Mouse (Mus musculus): Measurements from ENCODE around the gene Eprs. TPM values are rescaled to one million over a fixed set of nuclear protein-coding genes. Genes with fewer than 3 reads are reported as not detected.

The Eprs gene
- polyA plus RNA-seq, 1 experiment from 2014 or later, result 123 TPM

DNA sequence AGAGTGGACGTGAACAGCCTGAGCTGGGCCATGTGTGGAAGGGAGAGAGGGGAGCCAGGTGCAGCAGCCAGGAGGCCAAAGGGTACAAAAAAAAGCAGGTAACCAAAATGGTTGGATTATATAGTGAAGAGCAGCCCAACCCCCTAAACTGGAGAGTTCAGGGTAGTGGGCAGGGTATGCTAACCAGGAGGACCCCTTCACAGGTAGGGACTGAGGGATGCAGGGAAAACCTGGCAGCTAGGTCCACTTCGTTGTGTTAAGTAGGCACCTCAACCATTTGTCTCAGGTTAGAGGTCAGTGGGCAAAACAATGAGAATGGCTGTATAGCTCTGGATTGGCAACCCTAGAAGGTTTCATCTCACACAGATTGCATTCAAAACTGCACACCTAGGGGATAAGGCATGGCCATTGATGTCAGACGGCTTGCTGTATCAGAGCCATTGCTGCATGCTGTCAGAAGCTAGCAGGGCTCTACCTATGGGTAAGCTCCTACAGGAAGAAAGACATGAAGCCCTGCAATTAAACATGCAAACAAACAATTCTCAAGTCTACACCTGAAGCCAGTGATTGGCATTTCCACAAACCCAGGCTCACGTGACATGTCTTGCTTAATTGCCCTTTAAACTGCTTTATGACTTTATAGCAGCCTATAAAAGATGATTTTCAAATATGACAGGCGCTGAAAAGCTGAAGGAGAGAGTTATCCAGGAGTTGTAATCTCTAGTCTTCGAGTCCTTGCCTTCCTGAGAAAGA is 68.6 kb downstream of the Eprs start:
- Histone ChIP-seq H3K36me3 (ENCODE audit: control insufficient read depth, insufficient read depth, low read length) (peaks cover 19% of the 10 kb centered on the region), H3K4me1 (replicated peaks; ENCODE audit: control insufficient read depth, insufficient read depth, low read length) (no peaks in the 10 kb centered on the region), H3K4me2 (ENCODE audit: low read depth, low read length) (no peak overlapping the region), H3K27ac (ENCODE audit: low read length) (no peak overlapping the region), H3K9me3 (ENCODE audit: control insufficient read depth, low read length) (no peaks in the 10 kb centered on the region), H3K27me3 (ENCODE audit: control insufficient read depth, insufficient read depth, low read depth, low read length) (no peaks in the 10 kb centered on the region), H3K9ac (ENCODE audit: low read length) (no peak overlapping the region), H3K4me3 (ENCODE audit: low read length) (no peak overlapping the region)
- WGBS, result 73% methylated on average over 6 of the region's 6 CpGs
- ATAC-seq (ENCODE audit: low read depth), result no peak

DNA sequence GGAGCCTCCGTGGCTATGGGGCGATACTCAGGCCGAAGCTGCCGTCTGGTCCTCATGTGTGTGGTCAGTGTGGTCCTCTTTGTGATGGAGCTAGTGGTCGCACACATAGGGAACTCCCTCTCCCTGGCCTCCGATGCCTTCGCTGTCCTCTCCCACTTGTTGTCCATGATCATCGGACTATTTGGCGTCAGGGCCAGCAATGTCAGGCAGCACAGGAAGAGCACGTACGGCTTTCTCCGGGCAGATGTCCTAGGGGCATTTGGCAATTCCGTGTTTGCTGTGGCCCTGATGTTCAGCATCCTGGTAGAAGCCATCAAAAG is 69.1 kb downstream of the Eprs start:
- 80% methylated on average over 13 of the region's 13 CpGs for WGBS
- no peak overlapping the region for H3K27ac ChIP-seq (ENCODE audit: low read length)
- no peak overlapping the region for H3K4me3 ChIP-seq (ENCODE audit: low read length)
- H3K9ac ChIP-seq (ENCODE audit: low read length), result no peak overlapping the region
- no peaks in the 10 kb centered on the region for H3K27me3 ChIP-seq (ENCODE audit: control insufficient read depth, insufficient read depth, low read depth, low read length)
- H3K4me2 ChIP-seq (ENCODE audit: low read depth, low read length), result no peak overlapping the region
- peaks cover 19% of the 10 kb centered on the region for H3K36me3 ChIP-seq (ENCODE audit: control insufficient read depth, insufficient read depth, low read length)
- no peak for ATAC-seq (ENCODE audit: low read depth)
- H3K9me3 ChIP-seq (ENCODE audit: control insufficient read depth, low read length), result no peaks in the 10 kb centered on the region
- no peaks in the 10 kb centered on the region for H3K4me1 ChIP-seq (replicated peaks; ENCODE audit: control insufficient read depth, insufficient read depth, low read length)

DNA sequence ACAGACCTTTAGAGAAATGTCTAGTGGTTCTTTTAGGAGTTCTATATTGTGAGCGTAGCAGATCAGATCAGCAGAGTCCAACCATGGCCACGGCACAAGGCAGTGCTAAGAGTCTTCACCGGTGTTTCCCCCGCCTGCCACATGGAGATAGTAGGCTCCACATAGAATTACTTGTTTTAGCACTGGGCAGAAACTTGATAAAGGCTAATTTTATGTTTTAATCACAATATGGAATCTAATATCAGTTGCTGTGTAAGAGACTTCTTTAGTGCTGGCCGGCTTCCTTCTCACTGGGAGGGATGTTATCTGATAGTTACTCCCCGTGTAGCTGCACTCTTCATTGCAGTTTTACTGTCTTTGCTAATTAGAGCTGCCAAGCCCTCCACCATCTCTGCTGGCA is 70.3 kb downstream of the Eprs start:
- no peak overlapping the region for H3K9ac ChIP-seq (ENCODE audit: low read length)
- ATAC-seq (ENCODE audit: low read depth), result no peak
- H3K9me3 ChIP-seq (ENCODE audit: control insufficient read depth, low read length), result no peaks in the 10 kb centered on the region
- peaks cover 12% of the 10 kb centered on the region for H3K36me3 ChIP-seq (ENCODE audit: control insufficient read depth, insufficient read depth, low read length)
- WGBS, result 80% methylated on average over 6 of the region's 6 CpGs
- no peaks in the 10 kb centered on the region for H3K27me3 ChIP-seq (ENCODE audit: control insufficient read depth, insufficient read depth, low read depth, low read length)
- H3K4me2 ChIP-seq (ENCODE audit: low read depth, low read length), result no peak overlapping the region
- H3K27ac ChIP-seq (ENCODE audit: low read length), result no peak overlapping the region
- no peak overlapping the region for H3K4me3 ChIP-seq (ENCODE audit: low read length)
- no peaks in the 10 kb centered on the region for H3K4me1 ChIP-seq (replicated peaks; ENCODE audit: control insufficient read depth, insufficient read depth, low read length)

DNA sequence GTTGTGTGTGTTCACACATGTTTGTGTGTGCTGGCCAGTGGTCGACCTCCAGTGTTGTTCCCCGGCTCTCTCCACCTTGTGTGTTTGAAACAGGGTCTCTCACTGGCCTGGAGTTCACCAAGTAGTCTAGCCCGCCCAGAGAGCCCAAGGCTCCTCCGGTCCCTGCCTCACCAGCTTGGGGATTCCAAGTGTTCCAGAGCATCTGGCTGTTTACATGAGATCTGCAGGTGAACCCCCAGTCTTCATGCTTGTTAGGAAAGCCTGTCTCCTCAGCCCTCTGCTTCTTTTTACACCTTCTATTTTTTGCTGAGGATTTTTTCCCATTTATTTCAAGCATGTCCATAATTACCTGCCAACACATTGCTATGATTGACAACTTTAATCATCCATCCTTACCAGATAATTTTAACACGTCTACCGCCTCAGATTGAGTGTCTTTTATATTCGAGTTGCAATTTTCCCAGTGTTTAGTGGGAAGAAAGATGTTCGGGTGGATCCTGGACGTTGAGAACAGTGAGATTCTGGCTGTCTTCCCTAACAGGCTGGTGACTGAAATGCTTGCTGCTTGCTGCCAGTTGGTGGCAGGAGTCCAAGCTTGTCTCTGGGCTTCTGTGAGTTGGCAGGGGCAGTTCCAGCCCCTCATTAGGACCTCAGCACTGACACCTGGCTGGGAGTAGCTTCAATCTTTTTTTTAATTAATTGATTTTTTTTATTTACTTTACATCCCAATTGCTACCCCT is 76.2 kb downstream of the Eprs start:
- H3K9ac ChIP-seq (ENCODE audit: low read length), result no peak overlapping the region
- no peaks in the 10 kb centered on the region for H3K9me3 ChIP-seq (ENCODE audit: control insufficient read depth, low read length)
- no peaks in the 10 kb centered on the region for H3K4me1 ChIP-seq (replicated peaks; ENCODE audit: control insufficient read depth, insufficient read depth, low read length)
- H3K27ac ChIP-seq (ENCODE audit: low read length), result no peak overlapping the region
- H3K4me3 ChIP-seq (ENCODE audit: low read length), result no peak overlapping the region
- 55% methylated on average over 9 of the region's 9 CpGs for WGBS
- ATAC-seq (ENCODE audit: low read depth), result no peak
- H3K4me2 ChIP-seq (ENCODE audit: low read depth, low read length), result no peak overlapping the region
- H3K27me3 ChIP-seq (ENCODE audit: control insufficient read depth, insufficient read depth, low read depth, low read length), result no peaks in the 10 kb centered on the region
- no peaks in the 10 kb centered on the region for H3K36me3 ChIP-seq (ENCODE audit: control insufficient read depth, insufficient read depth, low read length)

DNA sequence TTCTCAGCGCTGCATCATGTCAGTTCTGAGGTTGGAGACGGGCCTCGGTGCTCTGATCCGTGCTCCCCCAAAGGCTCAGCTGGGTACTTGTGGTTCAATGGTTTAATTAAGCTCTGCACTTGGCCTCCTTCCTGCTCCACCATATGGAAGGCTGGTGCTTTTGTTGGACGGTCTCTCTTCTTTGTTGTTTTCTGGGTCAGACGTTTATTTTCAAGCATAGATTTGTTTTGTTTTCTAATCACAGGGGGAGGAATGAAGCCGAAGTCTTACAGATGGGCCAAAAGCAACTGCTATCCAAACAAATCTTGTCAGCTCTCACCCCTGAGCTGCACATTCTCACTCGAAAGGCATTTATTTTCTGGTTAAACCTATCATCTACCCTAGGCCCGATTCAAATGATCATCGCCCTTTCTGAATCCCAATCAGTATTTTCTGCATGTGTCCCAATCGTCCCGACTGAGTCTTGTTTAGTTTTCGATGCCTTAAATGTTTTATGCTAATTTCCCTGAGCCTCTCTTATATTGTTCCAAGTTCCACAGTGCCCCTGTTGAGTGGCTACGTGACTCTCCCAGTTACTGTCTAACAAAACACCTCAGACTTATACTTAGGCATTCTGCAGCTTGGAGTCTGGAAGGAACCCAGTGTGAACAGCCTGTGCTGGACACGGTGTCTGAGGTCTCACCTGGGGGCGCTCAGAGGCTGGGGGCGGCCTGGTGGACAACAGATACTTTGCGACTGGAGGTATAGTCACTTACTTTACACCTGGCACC is 79.0 kb downstream of the Eprs start:
- Histone ChIP-seq H3K27ac (ENCODE audit: low read length) (no peak overlapping the region), H3K4me2 (ENCODE audit: low read depth, low read length) (no peak overlapping the region), H3K9ac (ENCODE audit: low read length) (no peak overlapping the region), H3K4me1 (replicated peaks; ENCODE audit: control insufficient read depth, insufficient read depth, low read length) (no peaks in the 10 kb centered on the region), H3K9me3 (ENCODE audit: control insufficient read depth, low read length) (no peaks in the 10 kb centered on the region), H3K36me3 (ENCODE audit: control insufficient read depth, insufficient read depth, low read length) (no peaks in the 10 kb centered on the region), H3K4me3 (ENCODE audit: low read length) (no peak overlapping the region), H3K27me3 (ENCODE audit: control insufficient read depth, insufficient read depth, low read depth, low read length) (no peaks in the 10 kb centered on the region)
- 55% methylated on average over 18 of the region's 18 CpGs for WGBS
- ATAC-seq (ENCODE audit: low read depth), result no peak

DNA sequence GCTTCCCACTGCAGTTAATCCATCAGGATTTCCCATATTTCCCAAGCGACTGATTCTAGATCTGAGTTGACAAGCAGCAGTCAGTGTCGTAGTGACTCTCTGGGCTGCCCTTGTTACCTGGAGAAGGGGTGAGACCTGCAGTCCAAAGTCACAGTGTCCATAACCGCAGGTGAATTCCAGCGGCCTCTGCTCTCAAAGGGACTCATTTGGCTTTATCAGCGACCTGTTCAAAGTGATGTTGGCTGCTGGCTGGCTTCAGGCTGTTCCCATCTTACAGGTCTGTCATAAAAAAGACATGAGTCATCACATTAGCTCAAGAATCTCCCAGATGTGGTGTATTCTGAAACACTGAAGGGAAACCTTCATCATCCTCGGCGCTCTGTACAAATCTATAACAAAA is 86.1 kb downstream of the Eprs start:
- Histone ChIP-seq H3K36me3 (ENCODE audit: control insufficient read depth, insufficient read depth, low read length) (no peaks in the 10 kb centered on the region), H3K27me3 (ENCODE audit: control insufficient read depth, insufficient read depth, low read depth, low read length) (peaks cover 1% of the 10 kb centered on the region; the same call in 1 of the 2 replicates), H3K4me2 (ENCODE audit: low read depth, low read length) (no peak overlapping the region), H3K4me3 (ENCODE audit: low read length) (no peak overlapping the region), H3K9me3 (ENCODE audit: control insufficient read depth, low read length) (no peaks in the 10 kb centered on the region), H3K27ac (ENCODE audit: low read length) (no peak overlapping the region), H3K9ac (ENCODE audit: low read length) (no peak overlapping the region), H3K4me1 (replicated peaks; ENCODE audit: control insufficient read depth, insufficient read depth, low read length) (no peaks in the 10 kb centered on the region)
- no peak for ATAC-seq (ENCODE audit: low read depth)
- whole genome bisulfite sequencing, result 80% methylated on average over 7 of the region's 7 CpGs

DNA sequence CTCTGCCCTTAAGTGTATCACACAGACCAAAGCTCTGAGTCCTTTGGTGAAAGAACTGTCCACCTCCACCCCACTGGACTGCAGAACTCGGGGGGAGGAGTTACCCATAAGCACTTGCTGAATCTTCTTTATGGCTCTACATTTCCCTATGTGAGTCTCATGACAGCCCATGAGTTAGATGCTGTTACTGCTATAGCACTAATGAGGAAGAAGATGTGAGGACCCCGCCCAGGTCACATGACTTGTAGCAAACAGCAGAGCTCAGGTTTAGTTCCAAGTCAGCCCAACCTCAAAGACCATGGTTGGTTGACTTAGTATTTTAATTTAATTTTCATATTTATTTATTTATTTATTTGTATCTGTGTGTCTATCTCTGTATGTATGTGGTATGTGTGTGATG is 86.9 kb downstream of the Eprs start:
- Histone ChIP-seq H3K4me2 (ENCODE audit: low read depth, low read length) (no peak overlapping the region), H3K27ac (ENCODE audit: low read length) (no peak overlapping the region), H3K9ac (ENCODE audit: low read length) (no peak overlapping the region), H3K9me3 (ENCODE audit: control insufficient read depth, low read length) (no peaks in the 10 kb centered on the region), H3K36me3 (ENCODE audit: control insufficient read depth, insufficient read depth, low read length) (no peaks in the 10 kb centered on the region), H3K27me3 (ENCODE audit: control insufficient read depth, insufficient read depth, low read depth, low read length) (peaks cover 9% of the 10 kb centered on the region), H3K4me1 (replicated peaks; ENCODE audit: control insufficient read depth, insufficient read depth, low read length) (peaks cover 4% of the 10 kb centered on the region), H3K4me3 (ENCODE audit: low read length) (no peak overlapping the region)
- 66% methylated on average over 2 of the region's 2 CpGs for WGBS
- ATAC-seq (ENCODE audit: low read depth), result no peak

DNA sequence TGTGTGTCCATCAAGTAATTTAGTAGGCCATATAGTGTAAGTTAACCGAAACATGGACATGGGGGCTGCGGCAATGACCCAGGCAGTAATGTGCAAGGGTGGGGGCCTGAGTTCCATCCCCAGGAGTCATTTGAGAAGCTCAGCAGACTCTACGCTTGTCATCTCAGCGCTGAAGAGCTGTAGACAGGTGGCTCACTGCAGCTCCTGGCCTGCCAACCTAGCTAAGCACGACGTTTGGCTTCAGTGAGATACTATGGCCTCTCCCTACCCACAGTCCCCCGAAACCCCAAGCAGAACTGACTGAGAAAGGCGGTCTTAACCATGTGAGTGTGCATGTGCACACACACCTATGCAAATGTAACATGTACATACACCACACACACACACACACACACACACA is 88.2 kb downstream of the Eprs start:
- H3K9ac ChIP-seq (ENCODE audit: low read length), result no peak overlapping the region
- peaks cover 12% of the 10 kb centered on the region for H3K4me1 ChIP-seq (replicated peaks; ENCODE audit: control insufficient read depth, insufficient read depth, low read length)
- H3K4me3 ChIP-seq (ENCODE audit: low read length), result no peak overlapping the region
- no peaks in the 10 kb centered on the region for H3K36me3 ChIP-seq (ENCODE audit: control insufficient read depth, insufficient read depth, low read length)
- peaks cover 23% of the 10 kb centered on the region for H3K27me3 ChIP-seq (ENCODE audit: control insufficient read depth, insufficient read depth, low read depth, low read length)
- H3K27ac ChIP-seq (ENCODE audit: low read length), result no peak overlapping the region
- no peaks in the 10 kb centered on the region for H3K9me3 ChIP-seq (ENCODE audit: control insufficient read depth, low read length)
- WGBS, result 82% methylated on average over 8 of the region's 8 CpGs
- H3K4me2 ChIP-seq (ENCODE audit: low read depth, low read length), result no peak overlapping the region
- no peak for ATAC-seq (ENCODE audit: low read depth)

DNA sequence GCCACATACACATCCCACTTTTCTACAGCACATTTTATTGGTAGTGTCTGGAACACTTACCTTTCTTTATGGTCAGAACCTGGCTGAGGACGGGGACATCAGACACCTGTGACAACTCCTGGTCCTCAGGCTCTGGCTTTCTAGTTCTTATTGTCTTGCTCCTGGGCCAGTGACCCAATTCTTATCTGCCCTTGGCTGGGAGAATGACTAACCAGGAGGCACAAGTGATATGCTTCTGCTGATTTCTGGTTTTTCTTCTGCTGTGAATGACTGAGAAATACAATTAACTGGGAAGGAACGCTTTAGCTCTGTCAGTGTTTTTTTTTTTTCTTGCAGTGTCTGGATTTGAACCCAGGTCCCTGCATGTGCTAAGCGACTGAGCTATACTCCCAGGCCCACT is 88.7 kb downstream of the Eprs start:
- Histone ChIP-seq H3K4me1 (replicated peaks; ENCODE audit: control insufficient read depth, insufficient read depth, low read length) (peaks cover 12% of the 10 kb centered on the region), H3K9me3 (ENCODE audit: control insufficient read depth, low read length) (no peaks in the 10 kb centered on the region), H3K4me2 (ENCODE audit: low read depth, low read length) (no peak overlapping the region), H3K4me3 (ENCODE audit: low read length) (no peak overlapping the region), H3K27ac (ENCODE audit: low read length) (no peak overlapping the region), H3K27me3 (ENCODE audit: control insufficient read depth, insufficient read depth, low read depth, low read length) (peaks cover 27% of the 10 kb centered on the region), H3K36me3 (ENCODE audit: control insufficient read depth, insufficient read depth, low read length) (no peaks in the 10 kb centered on the region), H3K9ac (ENCODE audit: low read length) (no peak overlapping the region)
- ATAC-seq (ENCODE audit: low read depth), result no peak
- WGBS, result 88% methylated on average over 3 of the region's 3 CpGs

Data from lung, embryonic 16.5 days (tissue).